Mouse (Mus musculus): Measurements from ENCODE around the gene BC049762.

Gene BC049762

DNA sequence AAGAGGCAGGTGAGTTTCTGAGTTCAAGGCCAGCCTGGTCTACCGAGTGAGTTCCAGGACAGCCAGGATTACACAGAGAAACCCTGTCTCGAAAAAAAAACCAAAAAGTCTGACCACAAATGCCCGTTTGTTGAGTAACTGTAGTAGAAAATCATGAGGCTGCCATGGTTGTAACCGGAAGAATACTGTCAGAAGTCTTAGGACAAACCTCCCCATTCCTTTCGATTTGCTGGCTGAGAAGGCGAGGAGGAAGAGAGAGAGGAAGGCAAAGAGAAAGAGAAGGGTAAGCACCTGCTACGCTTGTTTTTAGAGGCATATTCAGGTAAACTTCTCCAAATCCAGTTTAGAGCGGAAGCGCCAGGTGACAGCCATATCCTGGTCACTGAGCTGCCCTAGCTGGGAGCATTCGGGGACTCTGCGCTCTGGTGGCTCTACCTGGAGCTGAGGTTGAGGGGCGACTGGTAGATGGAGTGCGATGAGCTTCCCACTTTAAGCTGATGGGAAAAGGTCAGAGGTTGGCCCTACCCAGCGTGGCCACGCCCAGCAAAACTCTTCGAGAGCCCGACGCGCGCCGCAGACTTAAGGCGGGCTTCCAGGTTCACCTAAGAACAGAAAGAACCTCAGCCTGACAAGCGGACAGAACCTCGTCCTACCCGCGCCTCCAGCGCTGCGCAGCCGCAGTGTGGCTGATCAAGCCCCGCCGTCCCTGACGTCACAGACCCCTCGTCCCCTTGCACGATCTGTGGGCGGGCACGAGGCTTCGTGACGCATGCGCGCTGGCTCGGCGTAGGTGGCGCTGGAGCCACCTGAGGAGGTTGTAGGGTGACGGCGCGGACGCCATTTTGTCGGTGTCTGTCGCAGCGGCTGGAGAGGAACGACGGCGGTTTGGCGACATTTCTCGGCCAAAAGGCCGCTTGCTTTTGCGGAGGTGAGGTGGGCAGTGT is at the start of gene BC049762:
Gene BC049762 (minus strand): TSS at position 705 of the 944 bp plus-strand sequence.
- peak; percentile 94 for DNase-seq (ENCODE audit: extremely low spot score, low read depth, low spot score)

DNA sequence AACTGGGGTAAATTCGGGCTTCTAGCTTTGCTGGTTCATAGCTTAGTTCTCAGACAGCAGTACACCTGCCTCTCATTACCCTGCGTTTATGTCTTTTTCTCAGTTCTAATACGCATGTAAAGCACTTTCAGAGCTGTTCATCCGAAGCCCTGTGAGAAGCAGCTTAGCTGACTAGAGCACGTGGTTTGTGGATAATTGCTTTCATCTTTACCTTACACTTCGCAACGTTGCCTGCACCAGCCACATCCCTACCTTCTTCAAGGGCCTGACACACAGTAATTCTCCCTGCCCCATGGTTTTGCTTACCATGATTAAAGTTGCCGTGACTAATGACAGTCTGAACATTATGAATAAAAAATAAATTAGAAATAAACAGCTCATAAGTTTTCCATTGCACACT is 49.0 kb upstream of the BC049762 start:
- DNase-seq (ENCODE audit: extremely low spot score, low read depth, low spot score), result no peak

DNA sequence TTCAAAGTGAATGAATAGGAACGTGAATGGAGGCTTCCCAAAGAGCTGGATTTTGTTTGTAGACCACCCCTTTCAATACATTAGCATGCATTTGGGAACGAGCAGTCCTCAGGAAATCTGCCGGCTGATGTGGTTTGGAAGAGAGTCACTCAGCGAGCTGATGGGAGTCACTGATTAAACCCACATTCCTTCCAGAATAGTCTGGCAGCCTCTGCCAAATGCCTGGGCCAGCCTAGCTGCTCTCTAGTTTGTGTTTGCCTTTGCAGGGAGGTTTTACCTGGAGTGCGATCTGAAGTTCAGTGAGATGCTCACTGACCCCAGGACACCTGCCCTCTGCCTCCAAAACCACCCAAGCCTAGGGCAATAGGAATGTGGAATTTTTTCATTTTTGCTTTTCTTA is 45.5 kb upstream of the BC049762 start:
- DNase-seq (ENCODE audit: extremely low spot score, low read depth, low spot score), result no peak

DNA sequence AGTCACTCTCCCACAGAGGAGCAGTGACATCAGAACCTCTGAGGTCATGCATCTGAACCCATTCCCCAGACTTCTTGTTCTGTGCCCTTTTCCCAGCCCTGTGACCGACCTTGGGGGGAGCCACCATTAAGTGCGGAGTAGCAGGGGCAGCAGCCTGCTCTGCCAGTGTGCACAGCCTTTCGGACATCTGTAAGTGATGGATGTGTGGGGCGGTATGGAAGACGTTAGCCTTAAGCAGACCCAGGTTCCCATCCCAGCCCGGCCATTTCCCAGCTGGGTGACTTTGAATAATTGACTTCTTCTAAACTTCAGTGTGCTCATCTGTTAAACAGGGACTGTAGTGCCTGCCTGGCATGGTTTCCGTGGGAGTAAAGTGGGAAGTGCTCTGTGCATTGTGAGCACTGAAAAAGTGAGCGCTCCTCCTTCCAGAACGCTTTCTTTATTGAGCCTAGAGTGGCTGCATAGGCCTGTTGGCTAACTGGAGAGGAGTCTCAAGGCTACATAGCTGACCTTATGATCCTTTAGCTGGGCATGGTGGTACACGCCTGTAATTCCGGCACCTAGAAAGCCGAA is 41.2 kb upstream of the BC049762 start:
- DNase-seq (ENCODE audit: extremely low spot score, low read depth, low spot score), result no peak

DNA sequence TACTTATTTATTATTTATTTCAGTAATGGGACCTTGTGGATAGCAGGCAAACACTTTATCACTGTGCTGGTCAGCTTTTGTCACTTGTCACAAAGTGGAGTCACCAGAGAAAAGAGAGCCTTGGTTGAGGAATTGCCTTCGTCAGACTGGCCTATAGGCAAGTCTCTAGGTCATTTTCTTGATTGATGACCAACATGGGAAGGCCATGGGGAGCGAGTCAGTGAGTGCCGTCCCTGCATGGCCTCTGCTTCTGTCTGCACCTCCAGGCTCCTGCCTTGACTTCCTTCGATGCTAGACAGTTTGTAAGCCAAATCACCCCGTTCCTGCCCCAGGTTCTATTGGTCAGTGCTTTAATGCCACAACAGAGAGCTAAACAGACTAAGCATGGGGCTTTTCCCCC is 39.5 kb upstream of the BC049762 start:
- DNase-seq (ENCODE audit: extremely low spot score, low read depth, low spot score), result no peak

DNA sequence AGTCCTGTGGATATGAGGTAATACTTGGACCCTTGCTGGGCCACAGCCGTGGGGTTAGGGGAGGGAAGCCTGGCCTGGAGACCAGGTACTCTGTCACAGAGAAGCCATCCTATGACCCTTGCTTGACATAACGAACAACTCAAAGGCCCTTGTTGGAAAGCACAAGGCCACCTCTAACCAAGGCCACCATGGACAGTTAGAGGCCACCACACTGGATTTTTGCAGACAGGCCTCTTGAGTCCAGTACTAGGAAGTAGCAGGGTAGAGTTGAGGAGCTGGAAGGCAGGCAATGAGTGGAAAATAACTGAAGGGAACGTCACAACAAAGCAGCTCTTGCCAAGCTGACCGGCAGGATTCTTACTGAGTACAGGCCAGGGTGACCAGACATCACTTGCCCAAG is 35.8 kb upstream of the BC049762 start:
- no peak for DNase-seq (ENCODE audit: extremely low spot score, low read depth, low spot score)

GRCm38 (mm10) chr11:51295742-51296141 is 32.9 kb upstream of the BC049762 start:
- DNase-seq (ENCODE audit: extremely low spot score, low read depth, low spot score), result no peak

DNA sequence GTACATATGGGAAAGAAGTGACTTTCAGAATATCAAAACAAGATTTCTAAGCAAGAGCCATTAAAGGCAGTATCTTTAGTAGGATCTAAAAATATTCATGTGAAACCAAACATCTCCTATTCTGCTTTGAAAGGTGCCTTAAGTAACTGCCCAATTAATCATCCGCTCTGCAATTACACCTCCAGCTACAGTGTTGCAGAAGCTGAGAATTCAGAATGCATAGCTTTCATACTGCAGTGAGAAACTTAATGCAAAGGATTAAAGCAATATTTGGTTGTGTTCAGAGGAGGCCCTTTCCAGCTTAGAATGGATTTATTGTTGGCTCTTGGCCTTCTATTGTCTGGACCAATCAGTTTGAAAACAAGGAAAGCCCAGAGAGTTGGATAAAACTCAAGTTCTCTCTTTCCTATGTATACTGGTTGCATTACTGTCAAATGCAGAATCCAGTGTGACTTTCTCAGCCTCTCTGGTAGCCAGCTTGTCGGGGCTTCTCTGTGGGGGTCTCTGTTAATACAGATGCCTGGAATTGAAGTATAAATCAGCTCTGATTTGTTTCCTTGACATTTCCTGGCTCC is 31.2 kb upstream of the BC049762 start:
- DNase-seq (ENCODE audit: extremely low spot score, low read depth, low spot score), result no peak

DNA sequence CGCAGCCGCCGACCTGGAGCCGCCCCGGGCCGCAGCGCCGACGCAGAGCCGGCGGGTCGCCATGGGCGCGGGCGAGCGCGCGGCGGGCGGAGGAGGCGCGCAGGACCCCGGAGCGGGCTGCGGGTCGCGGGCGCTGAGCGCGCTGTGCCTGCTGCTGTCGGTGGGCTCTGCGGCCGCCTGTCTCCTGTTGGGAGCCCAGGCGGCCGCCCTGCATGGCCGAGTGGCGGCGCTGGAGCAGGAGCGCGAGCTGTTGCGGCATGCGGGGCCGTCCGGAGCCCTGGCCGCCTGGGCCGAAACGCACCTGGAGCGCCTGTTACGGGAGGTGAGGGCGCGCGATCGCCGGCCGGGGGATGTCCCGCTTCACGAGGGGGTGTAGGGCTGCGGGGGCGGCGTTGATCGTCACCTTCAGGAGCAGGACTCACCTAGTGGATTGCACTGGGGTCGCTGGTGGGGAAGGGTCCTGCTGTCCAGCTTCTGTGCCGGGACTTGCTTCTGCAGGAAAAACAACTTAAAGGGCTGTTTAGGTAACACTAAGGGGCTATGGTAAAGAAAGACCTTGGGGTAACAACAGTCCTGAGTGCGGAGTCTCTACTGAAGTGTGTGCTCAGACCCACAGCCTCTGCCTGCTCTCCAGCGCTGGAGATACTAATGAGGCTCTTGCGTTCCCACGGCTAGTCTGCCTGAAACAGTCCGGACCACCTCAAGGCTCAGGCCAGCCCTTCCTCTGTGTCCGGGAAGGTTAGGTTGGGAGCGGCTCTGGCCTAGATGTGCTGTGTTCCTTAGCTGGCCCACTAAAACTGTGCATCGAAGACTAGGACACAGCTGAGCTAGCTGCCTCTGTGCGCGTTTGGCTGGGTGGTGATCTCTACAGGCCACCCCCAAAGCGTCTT is 27.5 kb upstream of the BC049762 start:
- DNase-seq (ENCODE audit: extremely low spot score, low read depth, low spot score), result peak; percentile 12

GRCm38 (mm10) chr11:51289564-51290041 is 26.8 kb upstream of the BC049762 start, which contains the start of gene Col23a1:
Col23a1 (plus strand) TSS chr11:51289920.
- peak; percentile 88 for DNase-seq (ENCODE audit: extremely low spot score, low read depth, low spot score)

- DNase-seq (ENCODE audit: extremely low spot score, low read depth, low spot score), result no peak
Measured at GRCm38 (mm10) chr11:51274418-51274817, 11.6 kb upstream of the BC049762 start.

GRCm38 (mm10) chr11:51265326-51265725 is 2.5 kb upstream of the BC049762 start:
- no peak for DNase-seq (ENCODE audit: extremely low spot score, low read depth, low spot score)

DNA sequence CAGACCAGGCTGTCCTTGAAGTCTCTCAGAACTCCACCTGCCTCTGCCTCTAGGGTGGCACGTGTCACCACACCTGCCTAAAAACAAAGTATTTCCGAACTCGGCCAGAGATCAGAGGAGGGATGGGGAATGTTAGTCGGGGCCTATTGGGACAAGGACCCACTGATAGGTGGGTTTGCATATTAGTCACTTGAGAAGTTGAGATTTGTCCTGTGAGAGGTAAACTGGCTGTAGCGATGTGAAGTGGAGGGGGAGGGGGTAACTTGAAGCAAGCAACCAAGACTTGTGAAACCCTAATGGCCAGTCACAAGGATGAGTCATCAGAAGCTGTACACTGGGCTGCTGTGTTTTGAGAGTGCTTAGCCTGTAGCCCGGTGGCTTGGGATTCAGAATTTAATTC is 1.5 kb upstream of the BC049762 start:
- DNase-seq (ENCODE audit: extremely low spot score, low read depth, low spot score), result no peak

GRCm38 (mm10) chr11:51263286-51263831 is 513 bp upstream of the BC049762 start:
- DNase-seq (ENCODE audit: extremely low spot score, low read depth, low spot score), result no peak

- no peak for DNase-seq (ENCODE audit: extremely low spot score, low read depth, low spot score)
Measured at GRCm38 (mm10) chr11:51261680-51262219, 1.1 kb downstream of the BC049762 start, which contains the start of gene Clk4. Clk4 (plus strand) TSS chr11:51261730.

DNA sequence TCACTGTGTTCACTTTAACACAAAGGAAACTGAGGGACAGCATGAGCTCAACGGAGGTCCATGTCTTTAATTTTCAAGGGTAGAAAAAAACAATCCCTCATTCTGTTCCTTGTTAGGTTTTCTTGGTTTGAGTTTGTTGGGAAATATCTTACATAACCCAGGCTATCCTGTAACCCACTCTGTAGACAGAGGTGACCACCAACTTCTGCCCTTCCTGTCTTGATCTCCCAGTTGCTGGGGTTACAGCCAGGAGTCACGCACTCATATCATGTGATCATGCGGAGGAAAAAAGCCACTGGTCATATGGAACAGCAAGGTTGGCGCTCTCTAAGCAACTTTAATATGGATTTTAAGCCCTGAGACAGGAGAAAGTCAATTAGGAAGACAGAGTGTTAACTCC is 5.8 kb downstream of the BC049762 start:
- DNase-seq (ENCODE audit: extremely low spot score, low read depth, low spot score), result no peak

DNA sequence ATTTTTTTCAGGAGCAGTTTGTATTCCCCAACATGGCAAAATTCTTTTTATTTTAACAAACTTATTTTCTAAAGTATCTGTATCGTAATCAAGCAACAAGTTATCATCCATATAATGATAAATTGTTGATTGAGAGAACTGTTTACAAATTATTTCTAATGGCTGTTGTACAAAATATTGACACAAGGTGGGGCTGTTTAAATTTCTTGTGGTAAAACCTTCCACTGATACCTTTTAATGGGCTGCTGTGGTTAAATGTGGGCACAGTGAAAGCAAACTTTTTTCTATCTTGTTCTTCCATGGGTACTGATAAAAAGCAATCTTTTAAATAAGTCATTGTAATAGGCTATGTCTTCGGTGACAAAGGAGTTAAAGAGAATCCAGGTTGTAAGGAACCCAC is 19.9 kb downstream of the BC049762 start:
- no peak for DNase-seq (ENCODE audit: extremely low spot score, low read depth, low spot score)

GRCm38 (mm10) chr11:51234626-51235025 is 28.2 kb downstream of the BC049762 start:
- no peak for DNase-seq (ENCODE audit: extremely low spot score, low read depth, low spot score)

DNA sequence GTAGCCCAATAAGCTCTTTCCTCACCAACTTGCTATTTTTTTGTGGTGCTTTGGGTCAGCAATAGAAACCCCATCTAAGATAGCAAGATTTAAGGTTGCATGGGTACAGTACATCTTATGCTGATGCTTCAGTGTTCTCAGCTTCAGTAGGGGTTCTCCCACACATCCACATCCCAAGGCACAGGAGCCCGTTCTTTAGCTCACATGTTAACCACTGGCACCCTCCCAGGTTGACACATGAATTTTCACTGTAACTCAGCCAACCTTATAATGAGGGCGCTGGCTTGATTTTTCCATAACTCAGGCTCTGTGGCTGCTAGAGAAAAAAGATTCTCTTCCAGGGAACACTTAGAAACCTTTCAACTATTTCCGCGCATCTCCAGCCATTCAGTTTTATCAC is 35.7 kb downstream of the BC049762 start:
- DNase-seq (ENCODE audit: extremely low spot score, low read depth, low spot score), result no peak

DNA sequence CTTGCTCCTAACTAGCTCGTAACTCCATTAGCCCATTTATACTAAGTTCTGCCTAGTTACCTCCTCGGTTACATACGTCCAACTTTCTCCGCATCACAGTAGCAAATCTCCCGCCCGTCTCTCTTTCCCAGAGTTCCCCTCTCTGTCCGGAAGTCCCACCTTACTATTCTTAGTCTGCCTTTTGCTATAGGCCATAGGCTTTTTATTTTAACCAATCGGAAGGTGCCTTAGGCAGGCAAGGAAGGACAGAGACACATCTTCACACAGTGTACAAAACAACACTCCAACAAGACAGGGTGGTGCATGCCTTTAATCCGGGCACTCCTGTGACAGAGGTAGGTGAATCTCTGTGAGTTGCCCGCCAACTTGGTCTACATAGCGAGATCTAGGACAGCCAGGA is 42.5 kb downstream of the BC049762 start, which contains the start of gene Gm12569:
Gene Gm12569 (plus strand): TSS at position 166 of the 400 bp plus-strand sequence.
- no peak for DNase-seq (ENCODE audit: extremely low spot score, low read depth, low spot score)
